Mouse (Mus musculus): ENCODE data around the gene Rgs6. TPM values are rescaled to one million over a fixed set of nuclear protein-coding genes. Genes with fewer than 3 reads are reported as not detected.

Gene Rgs6
- polyA plus RNA-seq, 1 experiment from 2014 or later, result 11.5 TPM

- Histone ChIP-seq H3K4me3 (ENCODE audit: low read length) (no peak overlapping the region), H3K4me2 (ENCODE audit: low read depth, low read length) (no peak overlapping the region), H3K27ac (ENCODE audit: low read length) (peak overlapping the region; percentile 26; the same call in 1 of the 2 replicates), H3K27me3 (ENCODE audit: control insufficient read depth, insufficient read depth, low read length) (no peaks in the 10 kb centered on the region), H3K9ac (ENCODE audit: low read length) (no peak overlapping the region), H3K9me3 (replicated peaks; ENCODE audit: control insufficient read depth, low read length) (peaks cover 3% of the 10 kb centered on the region; the same call in 1 of the 2 replicates), H3K36me3 (ENCODE audit: control insufficient read depth, insufficient read depth) (no peaks in the 10 kb centered on the region), H3K4me1 (ENCODE audit: control insufficient read depth, insufficient read depth, low read length) (peaks cover 27% of the 10 kb centered on the region)
- 16% methylated on average over 6 of the region's 6 CpGs for WGBS
- ATAC-seq (replicated peaks; ENCODE audit: extremely low read depth, insufficient read depth, low FRiP score), result no peak
Measured at GRCm38 (mm10) chr12:82756756-82757155, 168.7 kb downstream of the Rgs6 start.

GRCm38 (mm10) chr12:82757367-82757766 is 169.3 kb downstream of the Rgs6 start:
- WGBS, result 23% methylated on average over 1 of the region's 1 CpGs
- H3K9me3 ChIP-seq (replicated peaks; ENCODE audit: control insufficient read depth, low read length), result peaks cover 3% of the 10 kb centered on the region; the same call in 1 of the 2 replicates
- no peak overlapping the region for H3K9ac ChIP-seq (ENCODE audit: low read length)
- no peaks in the 10 kb centered on the region for H3K27me3 ChIP-seq (ENCODE audit: control insufficient read depth, insufficient read depth, low read length)
- peaks cover 27% of the 10 kb centered on the region for H3K4me1 ChIP-seq (ENCODE audit: control insufficient read depth, insufficient read depth, low read length)
- no peak overlapping the region for H3K4me2 ChIP-seq (ENCODE audit: low read depth, low read length)
- no peak overlapping the region for H3K4me3 ChIP-seq (ENCODE audit: low read length)
- H3K36me3 ChIP-seq (ENCODE audit: control insufficient read depth, insufficient read depth), result no peaks in the 10 kb centered on the region
- H3K27ac ChIP-seq (ENCODE audit: low read length), result peak overlapping the region; percentile 26
- ATAC-seq (replicated peaks; ENCODE audit: extremely low read depth, insufficient read depth, low FRiP score), result 0 out of 2 replicates have a peak, but pooled peaks have one; percentile 18

- no peak overlapping the region for H3K4me2 ChIP-seq (ENCODE audit: low read depth, low read length)
- 89% methylated on average over 2 of the region's 2 CpGs for WGBS
- H3K4me3 ChIP-seq (ENCODE audit: low read length), result no peak overlapping the region
- no peak overlapping the region for H3K27ac ChIP-seq (ENCODE audit: low read length)
- H3K27me3 ChIP-seq (ENCODE audit: control insufficient read depth, insufficient read depth, low read length), result no peaks in the 10 kb centered on the region
- no peak overlapping the region for H3K9ac ChIP-seq (ENCODE audit: low read length)
- no peak for ATAC-seq (replicated peaks; ENCODE audit: extremely low read depth, insufficient read depth, low FRiP score)
- peaks cover 5% of the 10 kb centered on the region; the same call in 1 of the 2 replicates for H3K9me3 ChIP-seq (replicated peaks; ENCODE audit: control insufficient read depth, low read length)
- peaks cover 6% of the 10 kb centered on the region for H3K4me1 ChIP-seq (ENCODE audit: control insufficient read depth, insufficient read depth, low read length)
- H3K36me3 ChIP-seq (ENCODE audit: control insufficient read depth, insufficient read depth), result no peaks in the 10 kb centered on the region
Measured at GRCm38 (mm10) chr12:82762046-82762445, 174.0 kb downstream of the Rgs6 start.

- H3K27ac ChIP-seq (ENCODE audit: low read length), result no peak overlapping the region
- H3K9me3 ChIP-seq (replicated peaks; ENCODE audit: control insufficient read depth, low read length), result peaks cover 2% of the 10 kb centered on the region; the same call in 1 of the 2 replicates
- no peaks in the 10 kb centered on the region for H3K36me3 ChIP-seq (ENCODE audit: control insufficient read depth, insufficient read depth)
- 83% methylated on average over 3 of the region's 3 CpGs for WGBS
- no peak overlapping the region for H3K4me3 ChIP-seq (ENCODE audit: low read length)
- H3K4me2 ChIP-seq (ENCODE audit: low read depth, low read length), result no peak overlapping the region
- H3K4me1 ChIP-seq (ENCODE audit: control insufficient read depth, insufficient read depth, low read length), result no peaks in the 10 kb centered on the region
- no peak for ATAC-seq (replicated peaks; ENCODE audit: extremely low read depth, insufficient read depth, low FRiP score)
- H3K9ac ChIP-seq (ENCODE audit: low read length), result no peak overlapping the region
- H3K27me3 ChIP-seq (ENCODE audit: control insufficient read depth, insufficient read depth, low read length), result no peaks in the 10 kb centered on the region
Measured at GRCm38 (mm10) chr12:82768726-82769125, 180.6 kb downstream of the Rgs6 start.

DNA sequence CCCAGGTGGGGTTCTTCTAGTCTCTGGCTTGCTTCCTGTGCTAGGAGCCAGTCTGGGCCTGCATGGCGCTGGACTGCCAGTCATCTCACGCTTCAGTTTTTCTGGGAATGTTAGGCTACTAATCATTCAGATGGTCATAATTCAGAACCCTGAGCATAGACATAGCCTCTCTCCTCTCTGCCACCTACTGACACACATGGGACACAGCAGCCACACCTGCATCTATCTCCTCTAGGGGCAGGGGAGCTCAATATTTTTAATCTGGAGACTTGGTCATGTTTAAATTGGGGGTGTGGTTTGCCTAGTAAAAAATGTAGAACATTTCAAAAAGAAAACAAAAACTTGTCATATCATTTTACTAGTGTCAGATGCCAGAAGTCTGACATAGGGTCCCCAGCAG is 184.1 kb downstream of the Rgs6 start:
- no peak for ATAC-seq (replicated peaks; ENCODE audit: extremely low read depth, insufficient read depth, low FRiP score)
- Histone ChIP-seq H3K4me3 (ENCODE audit: low read length) (no peak overlapping the region), H3K27me3 (ENCODE audit: control insufficient read depth, insufficient read depth, low read length) (no peaks in the 10 kb centered on the region), H3K36me3 (ENCODE audit: control insufficient read depth, insufficient read depth) (no peaks in the 10 kb centered on the region), H3K9ac (ENCODE audit: low read length) (no peak overlapping the region), H3K9me3 (replicated peaks; ENCODE audit: control insufficient read depth, low read length) (no peaks in the 10 kb centered on the region; the same call in 1 of the 2 replicates), H3K4me2 (ENCODE audit: low read depth, low read length) (no peak overlapping the region), H3K4me1 (ENCODE audit: control insufficient read depth, insufficient read depth, low read length) (no peaks in the 10 kb centered on the region), H3K27ac (ENCODE audit: low read length) (no peak overlapping the region)
- 95% methylated on average over 2 of the region's 2 CpGs for WGBS

GRCm38 (mm10) chr12:82774576-82774975 is 186.5 kb downstream of the Rgs6 start:
- no peaks in the 10 kb centered on the region for H3K4me1 ChIP-seq (ENCODE audit: control insufficient read depth, insufficient read depth, low read length)
- no peaks in the 10 kb centered on the region; the same call in 1 of the 2 replicates for H3K9me3 ChIP-seq (replicated peaks; ENCODE audit: control insufficient read depth, low read length)
- 80% methylated on average over 7 of the region's 7 CpGs for WGBS
- no peaks in the 10 kb centered on the region for H3K27me3 ChIP-seq (ENCODE audit: control insufficient read depth, insufficient read depth, low read length)
- no peak overlapping the region for H3K27ac ChIP-seq (ENCODE audit: low read length)
- H3K4me3 ChIP-seq (ENCODE audit: low read length), result no peak overlapping the region
- ATAC-seq (replicated peaks; ENCODE audit: extremely low read depth, insufficient read depth, low FRiP score), result no peak
- no peak overlapping the region for H3K9ac ChIP-seq (ENCODE audit: low read length)
- H3K36me3 ChIP-seq (ENCODE audit: control insufficient read depth, insufficient read depth), result no peaks in the 10 kb centered on the region
- no peak overlapping the region for H3K4me2 ChIP-seq (ENCODE audit: low read depth, low read length)

DNA sequence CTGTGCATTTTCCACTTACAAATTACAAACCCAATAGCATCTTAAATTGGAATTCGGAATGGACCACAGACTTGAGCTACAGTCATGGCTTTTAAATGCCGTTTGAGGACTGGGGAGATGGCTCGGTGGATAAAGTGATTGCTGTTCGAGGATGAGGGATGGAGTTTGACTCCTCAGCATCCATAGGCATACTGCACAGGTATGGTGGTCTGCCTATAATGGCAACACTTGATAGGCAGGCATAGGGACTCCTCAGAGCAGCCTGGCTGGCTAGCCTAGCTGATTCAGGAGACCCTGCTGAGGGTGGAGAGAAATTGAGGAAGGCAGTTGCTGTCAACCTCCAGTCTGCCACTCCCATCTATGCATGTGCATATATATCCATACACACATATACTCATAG is 188.6 kb downstream of the Rgs6 start:
- Histone ChIP-seq H3K27ac (ENCODE audit: low read length) (no peak overlapping the region), H3K9me3 (replicated peaks; ENCODE audit: control insufficient read depth, low read length) (no peaks in the 10 kb centered on the region), H3K4me2 (ENCODE audit: low read depth, low read length) (no peak overlapping the region), H3K36me3 (ENCODE audit: control insufficient read depth, insufficient read depth) (no peaks in the 10 kb centered on the region), H3K27me3 (ENCODE audit: control insufficient read depth, insufficient read depth, low read length) (no peaks in the 10 kb centered on the region), H3K4me3 (ENCODE audit: low read length) (no peak overlapping the region), H3K9ac (ENCODE audit: low read length) (no peak overlapping the region), H3K4me1 (ENCODE audit: control insufficient read depth, insufficient read depth, low read length) (no peaks in the 10 kb centered on the region)
- ATAC-seq (replicated peaks; ENCODE audit: extremely low read depth, insufficient read depth, low FRiP score), result no peak
- 85% methylated on average over 4 of the region's 4 CpGs for WGBS

DNA sequence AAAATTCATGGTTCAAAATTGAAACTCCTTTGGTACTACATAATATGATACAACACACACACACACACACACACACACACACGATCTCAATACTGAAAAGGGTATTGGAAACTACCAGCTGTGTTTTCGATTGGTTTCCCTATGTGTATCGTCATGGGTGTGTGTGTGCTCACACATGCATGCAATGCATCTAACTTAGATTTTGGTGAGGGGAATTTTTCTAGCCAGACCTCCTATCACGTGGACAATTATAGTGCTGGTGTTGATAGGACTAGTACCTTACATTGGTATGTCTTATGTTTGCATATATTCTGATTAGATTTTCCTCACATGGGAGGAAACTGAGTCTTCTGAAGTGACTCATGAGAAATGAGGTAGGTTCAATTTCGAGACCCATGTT is 192.8 kb downstream of the Rgs6 start:
- 88% methylated on average over 5 of the region's 5 CpGs for WGBS
- ATAC-seq (replicated peaks; ENCODE audit: extremely low read depth, insufficient read depth, low FRiP score), result no peak
- Histone ChIP-seq H3K27ac (ENCODE audit: low read length) (no peak overlapping the region), H3K4me3 (ENCODE audit: low read length) (no peak overlapping the region), H3K27me3 (ENCODE audit: control insufficient read depth, insufficient read depth, low read length) (no peaks in the 10 kb centered on the region), H3K9ac (ENCODE audit: low read length) (no peak overlapping the region), H3K9me3 (replicated peaks; ENCODE audit: control insufficient read depth, low read length) (no peaks in the 10 kb centered on the region), H3K36me3 (ENCODE audit: control insufficient read depth, insufficient read depth) (no peaks in the 10 kb centered on the region), H3K4me1 (ENCODE audit: control insufficient read depth, insufficient read depth, low read length) (no peaks in the 10 kb centered on the region), H3K4me2 (ENCODE audit: low read depth, low read length) (no peak overlapping the region)

GRCm38 (mm10) chr12:82781414-82781813 is 193.3 kb downstream of the Rgs6 start:
- Histone ChIP-seq H3K4me1 (ENCODE audit: control insufficient read depth, insufficient read depth, low read length) (no peaks in the 10 kb centered on the region), H3K27ac (ENCODE audit: low read length) (no peak overlapping the region), H3K27me3 (ENCODE audit: control insufficient read depth, insufficient read depth, low read length) (no peaks in the 10 kb centered on the region), H3K36me3 (ENCODE audit: control insufficient read depth, insufficient read depth) (no peaks in the 10 kb centered on the region), H3K9me3 (replicated peaks; ENCODE audit: control insufficient read depth, low read length) (no peaks in the 10 kb centered on the region), H3K9ac (ENCODE audit: low read length) (no peak overlapping the region), H3K4me2 (ENCODE audit: low read depth, low read length) (no peak overlapping the region), H3K4me3 (ENCODE audit: low read length) (no peak overlapping the region)
- no peak for ATAC-seq (replicated peaks; ENCODE audit: extremely low read depth, insufficient read depth, low FRiP score)
- WGBS, result 74% methylated on average over 5 of the region's 5 CpGs
